Mouse (Mus musculus): Measurements from ENCODE around the gene Meis1.

GRCm38 (mm10) chr11:19024496-19025265, 5.9 kb upstream of the Meis1 start:
- TF ChIP-seq POLR2A (IDR thresholded peaks at IDR 0.05; ENCODE audit: low read depth, low read length) = no peak
- no peak for TF ChIP-seq CTCF (IDR thresholded peaks at IDR 0.05; ENCODE audit: extremely low read depth, insufficient read depth, insufficient read length, insufficient replicate concordance)
